Mouse (Mus musculus): ENCODE data around the gene Flywch1.
"Not testable (repeated sequence)": the region's sequence is repeated elsewhere in the genome, so short reads cannot be mapped to it uniquely, and the experiment has no call there.

Gene Flywch1

DNA sequence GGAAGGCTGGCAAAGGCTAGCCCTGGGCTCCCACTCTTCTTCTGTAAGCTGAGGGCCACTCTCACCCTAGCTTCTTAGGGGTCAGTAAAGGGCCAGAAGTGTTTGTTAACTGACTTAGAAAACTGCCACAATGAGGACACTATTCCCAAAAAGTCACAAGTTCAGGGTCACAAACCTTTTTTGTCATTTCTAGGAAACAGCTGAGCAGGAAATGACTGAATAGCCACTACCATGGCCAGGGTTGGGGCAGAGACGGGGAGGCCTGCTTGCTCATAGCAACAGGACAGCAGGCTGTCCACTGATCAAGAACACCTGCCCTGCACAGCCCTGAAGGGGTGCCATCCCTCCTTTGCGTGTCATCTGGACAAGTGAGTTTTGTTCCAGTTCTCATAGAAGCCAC, 5.7 kb upstream of the Flywch1 start:
- no peak for DNase-seq

DNA sequence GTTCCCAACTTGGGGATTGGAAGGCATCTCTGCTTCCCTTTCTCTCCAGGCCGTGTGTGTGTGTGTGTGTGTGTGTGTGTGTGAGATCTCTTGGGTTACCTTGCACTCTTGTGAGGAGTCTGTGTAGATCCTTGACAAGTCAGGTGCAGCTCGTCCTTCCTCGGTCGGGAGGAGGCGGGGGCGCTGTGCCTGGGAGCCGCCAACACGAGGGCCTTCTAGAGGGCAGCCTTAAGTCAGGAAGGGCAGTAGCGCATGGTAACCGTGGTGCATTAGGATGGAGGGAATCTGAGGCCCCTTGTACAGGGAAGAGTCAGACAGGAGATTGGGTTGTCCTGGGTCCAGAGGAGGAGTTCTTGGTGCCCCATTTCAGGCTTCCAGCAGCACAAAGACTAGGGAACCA, 4.8 kb upstream of the Flywch1 start:
- no peak for DNase-seq

DNA sequence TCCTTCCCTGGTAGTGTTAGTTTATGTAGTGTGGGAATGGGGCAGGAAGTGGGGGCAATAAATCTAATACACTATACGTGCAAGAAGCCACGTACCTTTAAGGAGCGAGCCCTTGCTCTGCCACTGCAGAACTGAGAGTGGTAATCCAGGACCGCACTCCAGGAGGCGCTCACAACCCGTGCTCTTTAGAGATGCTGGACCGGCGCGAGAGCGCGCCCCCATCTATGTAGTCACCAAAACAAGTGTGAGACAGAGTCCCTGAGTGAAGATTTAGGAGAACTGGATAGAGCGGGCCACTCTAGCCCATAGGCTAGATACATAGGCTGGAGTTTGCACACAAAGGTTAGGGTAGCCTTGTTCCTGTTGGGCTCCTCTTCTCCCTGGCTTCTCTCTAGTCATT, 2.7 kb upstream of the Flywch1 start:
- DNase-seq = peak; percentile 76

DNA sequence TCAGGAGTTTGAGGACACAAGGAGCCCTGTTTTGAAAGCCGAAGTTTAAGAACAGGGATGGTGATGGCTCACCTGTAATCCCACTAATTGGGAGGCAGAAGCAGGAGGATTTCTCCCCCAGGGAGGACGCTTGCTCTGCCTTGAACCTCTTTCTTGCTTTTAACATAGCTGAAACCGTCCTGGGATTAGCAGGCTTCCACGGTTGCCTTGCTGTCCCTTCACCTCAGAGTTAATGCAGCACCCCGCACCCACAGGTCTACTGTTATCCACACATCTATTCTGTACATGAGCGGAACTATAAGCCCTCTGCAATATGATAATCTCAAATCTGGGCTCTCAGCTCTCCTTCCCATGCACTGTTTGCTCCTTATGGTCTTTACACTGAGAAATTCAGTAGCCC, 2.3 kb upstream of the Flywch1 start:
- no peak for DNase-seq

DNA sequence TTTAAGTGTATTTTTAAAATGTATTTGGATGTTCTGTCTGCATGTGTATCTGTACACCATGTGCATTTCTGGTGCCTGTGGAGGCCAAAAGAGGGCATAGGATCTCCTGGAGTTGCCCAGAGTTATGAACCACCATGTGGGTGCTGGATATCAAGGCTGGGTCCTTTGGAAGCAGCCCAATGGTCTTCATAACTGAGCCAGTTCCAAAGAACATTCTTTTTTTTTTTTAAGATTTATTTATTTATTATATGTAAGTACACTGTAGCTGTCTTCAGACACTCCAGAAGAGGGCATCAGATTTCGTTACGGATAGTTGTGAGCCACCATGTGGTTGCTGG, 786 bp upstream of the Flywch1 start:
- not testable (repeated sequence) for DNase-seq

DNA sequence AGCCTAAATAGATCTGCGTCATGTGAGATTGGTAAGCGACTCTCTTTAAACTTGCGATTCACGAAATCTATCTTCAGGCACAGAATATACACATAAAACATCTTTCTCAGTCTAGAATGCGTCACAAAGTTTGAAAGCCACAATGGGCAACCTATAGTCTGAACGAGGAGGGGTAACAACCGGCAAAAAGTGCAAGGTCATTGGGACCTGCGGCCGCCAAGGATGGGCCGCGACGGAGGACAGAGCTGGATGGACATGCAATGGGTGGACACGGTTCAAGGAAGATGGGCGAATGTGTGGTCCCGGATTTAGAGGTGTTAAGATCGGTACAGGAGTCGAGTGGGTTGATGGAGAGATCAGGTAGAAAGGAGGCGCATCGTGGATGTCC, 512 bp downstream of the Flywch1 start:
- no peak for DNase-seq

DNA sequence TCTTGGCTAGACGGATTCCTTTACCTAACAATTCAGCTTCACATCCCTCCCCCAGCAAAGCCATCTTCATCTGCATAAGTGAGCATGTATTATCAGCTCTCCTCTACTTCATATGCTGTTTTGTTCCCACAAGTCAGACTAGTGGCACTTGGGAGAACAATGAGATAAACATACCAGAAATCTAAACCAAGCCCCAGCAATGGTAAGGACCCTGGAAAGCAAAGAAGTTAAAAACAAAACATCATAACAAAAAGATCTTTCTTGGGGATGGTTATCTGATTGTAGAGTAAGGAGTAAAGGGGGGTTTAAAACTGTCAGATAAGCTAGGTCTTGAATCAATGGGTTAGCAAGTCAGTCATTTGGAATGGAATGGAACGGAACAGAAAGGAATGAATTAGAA, 909 bp downstream of the Flywch1 start:
- no peak for DNase-seq

DNA sequence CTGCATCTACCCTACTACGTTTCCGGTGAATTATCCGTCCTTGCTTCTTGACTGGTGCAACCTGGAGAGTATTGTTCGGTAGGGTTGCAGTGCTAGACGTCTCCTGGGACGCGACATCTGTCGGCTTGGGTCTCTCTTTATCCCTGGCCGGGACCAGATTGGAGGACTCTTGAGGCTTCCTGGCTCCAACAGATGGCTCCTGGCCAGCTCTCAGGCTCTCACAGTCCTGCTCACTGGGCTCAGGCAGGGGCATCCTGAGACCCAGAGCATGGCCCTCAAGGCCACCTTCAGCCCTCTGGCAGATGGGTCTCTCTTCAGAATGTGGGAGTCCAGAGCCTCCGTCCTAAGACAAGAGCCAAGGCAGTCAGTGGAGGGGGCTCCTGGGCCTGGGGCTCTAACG, 8.4 kb downstream of the Flywch1 start:
- no peak for DNase-seq

DNA sequence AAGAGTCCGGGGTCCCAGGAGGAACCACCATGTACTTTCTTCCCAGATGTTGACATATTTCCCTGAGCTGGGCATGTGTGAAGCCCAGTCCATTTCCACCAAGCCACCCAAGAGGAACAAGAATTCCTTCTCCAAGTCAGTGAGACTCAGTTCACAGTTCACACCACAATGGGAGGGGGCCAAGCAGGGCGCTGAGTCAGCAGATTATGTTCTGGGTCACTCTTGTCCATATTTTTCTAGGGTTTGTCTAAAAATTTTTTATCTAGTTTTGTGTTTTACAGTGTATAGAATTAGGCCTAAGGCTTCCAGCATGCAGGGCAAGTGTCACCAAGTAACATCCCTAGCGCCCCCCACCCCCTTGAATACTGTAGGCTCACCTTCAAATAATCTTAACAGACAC, 10.2 kb downstream of the Flywch1 start:
- DNase-seq = no peak

DNA sequence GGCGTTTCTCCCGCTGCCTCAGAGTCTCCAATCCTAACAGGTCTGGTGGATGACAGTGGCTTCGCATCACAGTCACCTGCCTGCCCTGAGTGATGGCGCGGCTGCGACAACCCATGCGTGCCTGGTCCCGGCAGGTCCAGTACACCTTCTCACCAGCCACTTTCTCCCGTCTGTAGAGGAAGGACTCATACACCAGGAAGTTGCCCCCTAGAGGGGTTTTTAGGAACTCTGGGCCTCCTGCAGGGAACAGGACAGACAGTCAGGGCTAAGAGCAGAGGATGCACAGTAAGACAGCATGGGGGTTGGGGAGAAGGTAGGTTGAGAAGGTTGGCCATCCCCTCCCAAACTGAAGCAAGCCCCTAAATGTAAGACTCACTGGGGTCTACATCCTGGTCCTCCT, 11.2 kb downstream of the Flywch1 start:
- no peak for DNase-seq

DNA sequence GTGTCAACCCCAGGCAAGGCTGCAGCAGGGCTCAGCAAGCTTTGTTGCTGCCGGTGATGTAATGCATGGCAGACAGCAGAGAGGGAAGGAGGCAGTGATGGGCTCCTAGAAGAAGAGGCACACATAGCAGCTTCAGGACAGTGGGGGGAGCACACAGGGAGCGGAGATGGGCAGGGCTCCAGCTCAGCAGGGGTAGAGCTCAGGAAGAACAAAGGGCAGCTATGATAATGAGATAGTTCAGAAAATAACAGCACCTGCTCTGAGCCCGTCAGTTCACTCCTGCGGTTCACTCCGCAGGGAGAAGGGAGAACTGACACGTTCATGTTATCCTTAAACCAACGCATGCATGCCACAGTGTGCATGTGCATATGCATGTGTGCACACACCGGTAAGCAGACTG, 12.6 kb downstream of the Flywch1 start:
- DNase-seq = no peak

DNA sequence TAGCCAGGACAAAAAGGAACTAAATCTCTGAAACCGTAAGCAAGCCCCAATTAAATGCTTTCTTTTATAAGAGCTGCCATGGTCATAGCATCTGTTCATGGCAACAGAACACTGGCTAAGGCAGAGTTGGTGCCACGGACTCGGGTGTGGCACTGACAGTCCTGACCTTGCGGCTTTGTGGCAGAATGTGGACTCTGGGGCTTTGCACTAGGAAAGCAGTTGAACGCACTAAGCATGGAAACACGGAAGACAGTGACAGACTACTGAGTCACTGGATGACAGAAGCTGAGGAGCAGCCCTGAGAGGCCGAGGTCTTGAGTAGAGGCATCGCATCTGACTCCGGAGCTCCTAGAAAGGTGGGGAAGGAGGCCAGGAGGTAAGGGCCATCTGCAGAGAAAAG, 13.8 kb downstream of the Flywch1 start:
- DNase-seq = no peak

DNA sequence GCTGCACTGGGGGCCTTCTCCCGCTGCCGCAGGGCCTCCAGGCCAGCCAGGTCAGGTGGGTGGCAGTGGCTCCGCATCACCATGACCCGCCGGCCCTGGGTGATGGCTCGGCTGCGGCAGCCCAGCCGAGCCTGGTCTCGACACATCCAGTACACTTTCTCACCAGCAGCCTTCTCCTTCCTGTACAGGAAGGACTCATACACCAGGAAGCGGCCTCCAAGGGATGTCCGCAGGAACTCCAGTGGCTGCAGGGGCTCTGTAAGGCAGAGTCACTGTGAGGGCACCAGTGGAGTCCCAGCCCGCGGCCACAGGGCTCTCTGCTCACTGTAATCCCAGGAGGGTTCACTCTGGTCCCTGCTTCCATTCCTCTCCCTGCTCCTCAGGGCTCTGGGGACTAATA, 15.7 kb downstream of the Flywch1 start:
- no peak for DNase-seq

DNA sequence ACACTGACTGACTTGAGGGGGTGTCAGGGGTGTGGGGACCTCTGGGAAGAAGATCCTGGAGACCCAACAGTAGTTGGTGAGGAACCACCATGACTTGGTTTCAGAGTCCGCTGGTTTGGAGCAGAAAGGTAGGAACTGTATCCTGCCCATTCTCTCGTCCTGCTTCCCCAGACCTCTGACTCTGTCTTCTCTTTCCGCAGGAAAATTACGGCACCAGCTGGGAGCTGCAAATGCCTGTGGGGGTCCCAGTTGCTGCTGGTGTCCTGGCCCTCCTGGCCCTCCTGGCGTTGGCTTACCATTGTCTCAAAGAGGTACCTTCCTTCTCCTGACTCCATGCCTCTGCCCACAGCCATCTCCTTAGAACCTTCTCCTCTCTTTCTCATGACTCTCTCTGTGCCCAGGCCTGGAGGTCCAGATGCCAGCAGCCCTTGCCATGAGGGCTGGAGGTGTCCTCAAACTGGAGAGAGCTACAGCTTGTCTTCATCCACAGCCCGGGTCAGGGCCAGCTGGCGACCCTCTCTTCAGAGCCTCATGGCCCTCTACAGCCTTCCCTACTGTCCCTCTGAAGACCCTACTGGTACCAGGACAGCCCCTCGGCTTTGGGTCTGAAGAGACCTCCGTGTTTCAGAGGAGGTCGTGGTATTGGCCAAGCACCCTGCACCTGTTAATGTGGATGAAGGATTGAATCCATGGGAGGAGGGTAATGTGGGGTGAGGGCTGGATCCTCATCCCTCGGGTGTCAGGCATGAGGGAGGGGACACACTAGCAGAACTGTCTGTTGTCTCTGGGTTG, 21.8 kb downstream of the Flywch1 start:
- no peak for DNase-seq

DNA sequence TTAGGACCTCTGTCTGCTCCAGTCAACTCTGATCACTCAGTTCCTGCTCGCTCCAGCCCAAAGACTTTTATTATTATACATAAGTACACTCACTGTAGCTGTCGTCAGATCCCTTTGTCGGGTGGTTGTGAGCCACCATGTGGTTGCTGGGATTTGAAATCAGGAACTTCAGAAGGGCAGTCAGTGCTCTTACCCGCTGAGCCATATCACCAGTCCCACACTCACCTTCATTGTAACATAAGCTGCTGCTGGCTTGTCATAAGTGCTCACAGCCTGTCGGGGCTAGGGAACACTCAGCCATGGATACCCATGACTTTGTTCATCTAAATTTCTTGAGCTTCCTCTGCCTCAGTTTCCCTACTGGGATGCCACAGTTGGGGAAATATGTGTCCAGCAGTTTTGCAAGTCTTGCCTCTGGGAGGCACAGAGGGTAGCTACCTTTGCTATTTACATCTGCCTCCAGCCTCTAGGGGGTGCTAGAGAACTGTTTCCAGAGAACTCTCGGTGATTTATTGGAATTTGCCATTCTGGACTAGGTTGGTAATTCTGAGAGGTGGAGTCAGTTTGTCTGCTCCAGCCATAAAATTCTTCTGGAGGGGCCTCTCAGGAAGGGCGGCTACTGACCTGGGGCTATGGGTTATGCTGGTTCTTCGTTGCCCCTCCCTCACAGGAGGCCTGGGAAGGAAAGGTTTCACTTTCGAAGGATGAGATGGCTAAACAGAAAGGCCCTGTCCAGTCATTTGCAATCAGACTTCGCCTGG, 22.6 kb downstream of the Flywch1 start:
- DNase-seq = peak; percentile 69

DNA sequence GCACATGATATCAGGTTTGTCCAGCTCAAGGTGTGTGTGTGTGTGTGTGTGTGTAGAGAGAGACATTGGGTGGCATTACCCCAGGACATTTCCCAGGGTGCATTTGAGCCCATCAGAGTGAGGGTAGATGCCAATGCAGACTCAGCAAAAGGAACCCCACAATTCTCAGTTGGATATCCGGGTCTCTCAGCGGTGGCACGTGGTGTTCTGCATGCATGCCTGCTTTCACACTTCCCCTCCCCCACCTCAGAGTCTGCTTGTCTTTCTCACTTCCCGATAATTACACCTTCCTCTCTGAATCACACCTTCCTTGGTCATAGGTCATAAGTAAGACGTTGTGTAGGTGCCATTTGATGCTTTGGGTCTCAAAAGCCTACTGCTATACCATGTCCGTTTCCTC, 23.4 kb downstream of the Flywch1 start:
- DNase-seq = no peak

DNA sequence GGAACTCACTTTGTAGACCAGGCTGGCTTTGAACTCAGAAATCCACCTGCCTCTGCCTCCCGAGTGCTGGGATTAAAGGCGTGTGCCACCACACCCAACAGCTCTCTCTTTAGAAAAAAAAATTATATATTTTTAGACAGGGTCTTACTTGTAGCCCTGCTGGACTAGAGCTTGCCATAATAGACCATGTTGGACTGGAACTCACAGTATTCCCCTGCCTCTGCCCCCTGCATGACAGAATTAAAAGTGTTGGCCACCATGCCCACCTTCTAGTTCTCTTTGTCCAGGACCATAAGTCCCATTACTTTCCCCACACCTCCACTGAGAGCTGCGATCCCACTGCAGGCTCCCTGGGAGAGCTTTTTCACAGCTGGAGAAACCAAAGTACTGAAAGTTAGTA, 23.9 kb downstream of the Flywch1 start:
- DNase-seq = no peak

DNA sequence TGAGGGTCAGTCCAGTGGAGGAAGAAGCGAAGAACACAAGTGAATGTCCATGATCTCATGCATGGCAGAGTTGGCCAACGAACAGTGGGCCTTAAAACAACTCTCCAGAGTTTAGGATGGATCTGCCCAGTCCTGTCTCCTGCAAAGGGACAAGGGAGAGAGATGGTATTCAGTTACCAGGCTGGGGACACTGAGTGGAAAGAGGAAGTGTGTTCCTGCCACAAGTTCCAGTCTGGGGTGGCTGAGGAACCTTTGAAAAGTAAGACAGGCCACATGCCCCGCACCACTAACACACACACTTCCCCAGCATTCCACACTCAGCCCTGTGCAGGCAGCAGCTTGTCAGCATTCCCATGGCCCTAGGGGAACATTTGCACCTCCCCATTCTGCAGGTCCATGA, 24.6 kb downstream of the Flywch1 start:
- no peak for DNase-seq

DNA sequence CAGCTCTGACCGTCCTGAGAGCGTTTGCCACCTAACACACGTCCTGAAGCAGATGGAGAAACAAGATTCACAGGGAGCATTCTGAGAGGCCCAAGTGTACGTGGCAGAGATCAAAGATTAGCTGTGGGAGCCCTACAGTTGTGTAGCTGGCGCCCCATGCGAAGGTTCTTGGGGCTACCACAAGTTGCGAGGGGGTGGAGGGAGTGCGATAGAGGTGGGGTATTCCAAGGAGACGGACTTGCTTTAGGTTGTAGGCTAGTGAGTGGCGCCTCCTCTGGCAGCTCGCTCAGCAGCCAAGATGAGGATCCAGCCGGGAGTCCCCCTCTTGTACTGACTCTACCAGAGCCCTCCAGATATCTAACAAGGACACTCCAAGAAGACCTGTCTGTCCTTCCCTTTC, 25.1 kb downstream of the Flywch1 start:
- DNase-seq = no peak

DNA sequence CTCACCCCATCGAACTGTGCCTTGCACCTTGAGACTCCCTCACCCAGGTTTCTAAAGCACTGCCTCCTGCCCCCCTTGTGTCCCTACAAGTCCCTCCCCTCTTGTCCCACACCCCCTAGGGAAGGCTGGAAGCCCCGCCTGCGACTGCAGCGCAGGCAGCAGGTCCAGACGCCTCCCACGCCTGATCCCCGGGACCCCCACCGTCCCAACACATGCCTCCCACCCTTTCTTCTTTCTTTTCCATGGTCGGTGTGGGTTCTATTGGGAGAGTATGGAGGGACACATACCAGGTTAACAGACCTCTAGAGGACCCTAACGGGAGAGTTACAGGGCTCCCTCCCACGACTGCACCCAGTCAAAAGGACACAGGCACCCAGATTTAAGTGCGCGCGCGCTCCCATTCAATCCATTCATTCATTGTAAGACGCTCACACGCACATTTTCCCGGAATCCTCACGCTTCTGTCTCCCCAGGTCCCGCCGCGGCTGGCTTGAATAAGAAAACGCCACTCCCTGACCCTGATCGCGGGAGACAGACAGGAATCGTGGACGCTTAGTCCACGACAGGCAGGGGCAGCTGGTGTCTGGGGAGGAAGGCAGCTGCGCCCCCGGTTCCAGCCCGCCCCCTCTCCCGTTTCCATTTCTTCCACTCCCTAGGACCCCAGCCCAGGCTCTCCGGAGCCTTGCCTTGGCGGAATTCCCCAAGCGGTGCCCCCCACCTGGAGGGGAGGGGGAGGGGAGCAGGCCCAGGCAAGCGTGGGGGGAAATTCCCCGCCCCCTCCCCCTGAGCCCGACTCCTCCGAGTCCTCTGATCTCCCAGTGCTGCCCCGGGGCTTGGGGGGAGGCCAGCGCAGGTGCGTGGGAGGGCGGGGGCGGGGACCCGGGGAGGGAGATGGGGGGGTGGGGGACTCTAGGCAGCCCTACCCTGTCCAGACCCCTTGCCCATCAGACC, 25.8 kb downstream of the Flywch1 start, which contains the start of gene Kremen2:
Gene Kremen2, minus strand, starts transcription at position 533 of the 951 bp plus-strand sequence.
- DNase-seq = no peak

DNA sequence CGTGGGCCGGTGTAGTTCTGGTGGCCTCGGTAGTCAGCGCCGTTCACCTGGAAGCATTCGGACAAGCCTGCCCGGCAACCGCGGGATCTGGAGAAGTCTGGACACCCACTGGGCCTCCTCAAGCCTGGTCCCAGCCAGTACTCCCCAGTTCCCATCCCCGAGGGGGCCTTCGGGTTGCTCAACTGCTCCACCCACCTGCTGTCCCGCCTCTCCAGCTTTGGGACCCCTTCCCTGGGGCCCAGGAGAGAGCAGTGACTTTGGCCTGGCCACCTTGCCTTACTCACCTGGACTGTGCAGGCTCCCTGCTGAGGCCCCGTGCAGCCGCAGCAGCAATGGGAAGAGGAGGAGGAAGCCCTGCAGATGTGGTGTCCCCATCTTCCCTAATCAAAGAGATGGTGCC, 26.8 kb downstream of the Flywch1 start:
- DNase-seq = no peak

DNA sequence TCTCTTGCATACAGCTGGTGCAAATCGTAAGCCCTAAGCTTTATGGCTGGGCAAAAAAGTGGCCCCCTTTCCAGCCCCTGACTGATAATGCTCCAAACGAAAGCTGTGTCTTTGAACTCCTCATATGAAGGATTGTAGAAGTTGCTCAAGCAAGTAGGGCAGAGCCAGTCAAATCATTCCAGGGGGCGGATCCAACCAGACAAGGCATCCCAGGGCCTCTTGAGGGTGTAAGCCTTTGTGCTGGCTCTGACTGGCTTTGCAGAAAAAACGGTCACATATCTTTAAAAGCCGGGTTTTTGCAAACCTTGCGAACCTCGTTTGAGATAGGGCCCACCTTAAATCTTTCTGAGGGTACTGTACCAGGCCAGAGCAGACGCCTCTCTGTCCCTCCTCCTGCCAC, 27.3 kb downstream of the Flywch1 start:
- DNase-seq = no peak

DNA sequence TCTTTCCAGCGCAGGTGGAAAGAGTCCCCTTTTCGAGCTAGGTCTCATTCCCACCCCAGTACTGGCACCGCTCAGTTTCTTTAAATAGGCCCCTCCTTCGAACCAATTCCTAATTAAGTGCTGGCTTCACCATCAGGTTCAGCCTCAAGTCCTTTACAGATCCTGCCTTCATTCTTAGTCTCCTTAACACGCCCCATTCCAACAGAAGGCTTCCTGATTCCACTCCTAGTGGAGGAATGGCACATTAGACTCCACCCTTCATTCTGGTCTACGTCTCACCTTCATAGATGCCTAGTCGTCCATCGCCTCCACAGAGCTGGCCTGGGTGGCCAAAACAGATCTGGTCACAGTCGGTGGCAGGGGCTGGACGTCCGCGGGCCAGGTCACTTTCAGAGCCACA, 28.5 kb downstream of the Flywch1 start:
- no peak for DNase-seq
